Mouse (Mus musculus): ENCODE results near the gene Hist1h2aa.

Gene Hist1h2aa

DNA sequence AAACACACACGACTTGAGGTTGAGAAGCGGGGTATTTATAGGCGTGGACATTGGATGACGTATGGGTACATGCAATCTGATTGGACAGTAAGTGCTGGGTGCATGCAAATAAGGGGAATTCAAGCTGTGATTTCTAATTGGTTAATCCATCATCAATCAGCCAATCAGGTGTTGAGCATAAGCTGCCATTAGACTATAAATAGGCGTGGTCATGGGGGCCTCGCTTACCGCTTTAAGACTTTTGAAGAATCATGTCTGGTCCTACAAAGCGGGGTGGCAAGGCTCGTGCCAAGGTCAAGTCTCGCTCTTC lies at the start of gene Hist1h2aa:
Hist1h2aa (plus strand) TSS at position 252 of the 310 bp plus-strand sequence.
- in situ Hi-C loops (cut with MboI; ENCODE audit: unreplicated experiment in 2 of 2), result loop anchor here in 1 of 2 experiments (10.0 kb wide), 1 partner anchor 49 kb away; no protein-coding TSS in a partner anchor

GRCm38 (mm10) chr13:23885540-23885939 lies 48.7 kb upstream of the Hist1h2aa start:
- in situ Hi-C loops (cut with MboI; ENCODE audit: unreplicated experiment in 2 of 2), result loop anchor here in 1 of 2 experiments (10.0 kb wide), 1 partner anchor 49 kb away; the partner anchor contains the start of genes Hist1h2aa and Hist1h2ba

- in situ Hi-C loops (cut with MboI; ENCODE audit: unreplicated experiment in 2 of 2), result loop anchor here in 1 of 2 experiments (10.0 kb wide), 1 partner anchor 48 kb away; the partner anchor contains the start of genes Hist1h2aa and Hist1h2ba
These were observed 47.1 kb upstream of the Hist1h2aa start for GRCm38 (mm10) chr13:23887026-23887725.

- in situ Hi-C loops (cut with MboI; ENCODE audit: unreplicated experiment in 2 of 2), result loop anchor here in 1 of 2 experiments (10.0 kb wide), 1 partner anchor 46 kb away; the partner anchor contains the start of genes Hist1h2aa and Hist1h2ba
These were observed 45.2 kb upstream of the Hist1h2aa start for GRCm38 (mm10) chr13:23889011-23889605.

GRCm38 (mm10) chr13:23892592-23893268 lies 41.5 kb upstream of the Hist1h2aa start:
- in situ Hi-C loops (cut with MboI; ENCODE audit: unreplicated experiment in 2 of 2), result no loop called here

DNA sequence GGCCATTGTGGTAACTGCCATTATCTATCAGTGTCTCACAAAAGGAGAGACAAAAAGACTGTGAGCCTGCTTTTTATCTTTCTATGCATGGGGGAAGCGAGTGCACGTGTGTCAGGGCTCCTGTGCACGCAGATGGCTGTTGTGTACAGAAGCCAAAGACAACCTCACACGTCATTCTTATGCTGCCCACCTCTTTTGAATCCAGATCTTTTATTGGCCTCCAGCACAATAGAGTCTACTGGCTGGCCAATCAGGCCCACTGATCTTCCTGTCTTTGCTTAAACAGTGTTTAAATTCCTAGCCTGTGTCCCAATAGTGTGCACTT lies 41.0 kb upstream of the Hist1h2aa start:
- in situ Hi-C loops (cut with MboI; ENCODE audit: unreplicated experiment in 2 of 2), result no loop called here

DNA sequence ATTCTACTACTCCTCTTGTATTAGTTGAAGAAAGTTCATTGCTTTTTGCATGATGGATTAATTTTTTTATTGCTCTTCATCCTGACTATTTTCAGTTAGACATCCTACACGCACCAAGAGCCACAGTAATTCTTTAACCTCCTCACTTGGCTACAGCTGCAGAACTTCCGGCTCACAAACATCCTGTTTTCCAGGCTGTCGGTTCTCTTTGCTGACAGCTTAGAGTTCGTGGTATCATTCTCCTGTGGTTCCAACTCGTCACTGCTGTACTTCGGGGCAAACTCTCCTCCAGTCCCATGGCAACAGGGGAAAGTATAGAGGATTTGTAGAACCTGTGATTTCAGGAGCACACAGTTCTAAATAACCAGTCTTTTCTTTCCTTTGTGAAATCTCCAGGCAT lies 36.0 kb upstream of the Hist1h2aa start:
- in situ Hi-C loops (cut with MboI; ENCODE audit: unreplicated experiment in 2 of 2), result no loop called here

DNA sequence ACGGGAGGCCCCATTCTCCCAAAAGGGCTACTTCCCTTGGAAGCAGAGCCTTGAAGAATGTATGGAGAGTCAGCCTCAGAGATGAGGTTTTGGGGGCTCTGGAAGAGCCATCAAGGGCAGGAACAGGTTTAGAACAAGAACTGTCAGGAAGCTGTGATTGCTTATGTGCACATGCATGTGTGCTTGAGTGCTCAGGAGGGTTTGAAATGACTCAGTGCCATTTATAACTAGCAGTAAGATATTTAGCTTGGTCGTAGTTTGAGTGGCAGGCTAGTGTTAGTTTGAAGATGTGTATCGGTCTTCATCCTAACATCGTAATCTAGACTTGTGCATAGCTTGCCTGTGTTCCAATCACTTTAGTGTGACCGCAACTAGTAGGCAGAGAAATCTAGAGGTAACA lies 27.4 kb upstream of the Hist1h2aa start:
- in situ Hi-C loops (cut with MboI; ENCODE audit: unreplicated experiment in 2 of 2), result loop anchor here in 1 of 2 experiments (25.0 kb wide), 3 partner anchors 320 to 1870 kb away; partner anchors contain the start of genes Hist1h2ag, Hist1h2ah, Hist1h2bj and Hist1h2bk

DNA sequence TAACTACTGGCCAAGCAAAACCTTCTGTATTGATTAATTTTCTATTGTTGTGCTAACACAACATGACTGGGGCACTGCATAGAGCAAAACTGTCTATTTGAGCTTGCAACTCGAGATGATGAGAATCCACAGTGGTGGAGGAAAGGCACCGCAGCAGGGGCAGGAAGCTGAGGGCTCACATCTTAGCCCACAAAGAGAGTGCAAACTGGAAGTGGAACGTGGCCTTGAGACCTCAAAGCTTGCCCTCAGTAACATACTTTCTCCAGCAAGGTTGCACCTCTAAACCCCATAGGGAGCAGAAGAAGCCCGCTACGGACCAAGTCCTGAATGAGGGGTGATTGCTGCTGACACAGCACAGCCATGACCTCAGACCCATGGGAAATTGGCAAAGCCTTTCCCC lies 24.1 kb upstream of the Hist1h2aa start:
- in situ Hi-C loops (cut with MboI; ENCODE audit: unreplicated experiment in 2 of 2), result loop anchor here in 1 of 2 experiments (25.0 kb wide), 3 partner anchors 323 to 1873 kb away; partner anchors contain the start of genes Hist1h2ag, Hist1h2ah, Hist1h2bj and Hist1h2bk

GRCm38 (mm10) chr13:23911335-23911734 lies 22.9 kb upstream of the Hist1h2aa start:
- in situ Hi-C loops (cut with MboI; ENCODE audit: unreplicated experiment in 2 of 2), result loop anchor here in 1 of 2 experiments (25.0 kb wide), 3 partner anchors 324 to 1874 kb away; partner anchors contain the start of genes Hist1h2ag, Hist1h2ah, Hist1h2bj and Hist1h2bk

DNA sequence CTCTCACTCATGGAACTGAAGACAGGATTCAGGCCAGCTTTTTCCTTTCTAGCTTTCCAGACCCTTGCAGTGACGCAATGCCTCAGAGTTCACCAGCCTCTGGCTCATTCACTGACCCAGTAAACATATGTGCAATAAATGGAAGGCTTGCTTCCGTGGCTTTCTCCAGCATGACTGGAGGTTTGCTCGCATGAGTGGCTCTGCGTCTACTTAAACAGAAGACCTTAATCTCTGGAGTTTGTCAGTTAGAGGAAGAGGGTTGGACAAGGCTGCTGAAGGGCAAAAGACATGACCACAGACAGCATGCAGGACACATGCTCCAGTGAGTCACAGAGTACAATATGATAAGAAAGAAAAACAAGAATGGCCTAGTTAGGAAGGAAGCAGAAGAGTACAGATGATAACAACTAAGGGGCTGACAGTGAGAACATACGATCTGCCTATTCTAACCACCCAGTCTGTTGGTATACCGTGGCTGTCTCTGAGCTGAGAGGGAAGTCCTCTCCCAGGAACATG lies 20.4 kb upstream of the Hist1h2aa start:
- in situ Hi-C loops (cut with MboI; ENCODE audit: unreplicated experiment in 2 of 2), result loop anchor here in 1 of 2 experiments (25.0 kb wide), 3 partner anchors 327 to 1877 kb away; partner anchors contain the start of genes Hist1h2ag, Hist1h2ah, Hist1h2bj and Hist1h2bk

GRCm38 (mm10) chr13:23914376-23915167 lies 19.7 kb upstream of the Hist1h2aa start, which contains the start of gene Slc17a4:
Slc17a4 (minus strand) TSS chr13:23915009.
- in situ Hi-C loops (cut with MboI; ENCODE audit: unreplicated experiment in 2 of 2), result loop anchor here in 1 of 2 experiments (25.0 kb wide), 3 partner anchors 327 to 1877 kb away; partner anchors contain the start of genes Hist1h2ag, Hist1h2ah, Hist1h2bj and Hist1h2bk

GRCm38 (mm10) chr13:23916132-23916531 lies 18.1 kb upstream of the Hist1h2aa start:
- in situ Hi-C loops (cut with MboI; ENCODE audit: unreplicated experiment in 2 of 2), result loop anchor here in 1 of 2 experiments (25.0 kb wide), 3 partner anchors 329 to 1879 kb away; partner anchors contain the start of genes Hist1h2ag, Hist1h2ah, Hist1h2bj and Hist1h2bk

DNA sequence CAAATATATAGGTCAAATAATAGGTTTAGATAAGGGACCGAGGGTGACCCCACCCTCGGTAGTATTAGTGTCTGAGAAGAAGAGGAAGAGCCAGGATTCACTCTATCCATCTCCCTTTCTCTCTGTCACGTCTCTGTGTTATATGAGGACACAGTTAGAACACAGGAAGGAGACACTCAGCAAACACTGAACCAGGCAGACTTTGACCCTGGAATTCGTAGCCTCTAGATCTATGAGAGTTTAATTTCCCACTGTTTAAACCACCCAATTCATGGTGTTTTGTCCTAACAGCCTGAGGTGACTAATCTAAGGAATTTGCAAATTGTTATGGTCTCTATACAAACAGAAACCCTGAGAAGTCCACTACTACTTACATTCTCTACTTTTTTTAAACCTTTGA lies 16.6 kb upstream of the Hist1h2aa start:
- in situ Hi-C loops (cut with MboI; ENCODE audit: unreplicated experiment in 2 of 2), result loop anchor here in 1 of 2 experiments (25.0 kb wide), 3 partner anchors 330 to 1880 kb away; partner anchors contain the start of genes Hist1h2ag, Hist1h2ah, Hist1h2bj and Hist1h2bk

DNA sequence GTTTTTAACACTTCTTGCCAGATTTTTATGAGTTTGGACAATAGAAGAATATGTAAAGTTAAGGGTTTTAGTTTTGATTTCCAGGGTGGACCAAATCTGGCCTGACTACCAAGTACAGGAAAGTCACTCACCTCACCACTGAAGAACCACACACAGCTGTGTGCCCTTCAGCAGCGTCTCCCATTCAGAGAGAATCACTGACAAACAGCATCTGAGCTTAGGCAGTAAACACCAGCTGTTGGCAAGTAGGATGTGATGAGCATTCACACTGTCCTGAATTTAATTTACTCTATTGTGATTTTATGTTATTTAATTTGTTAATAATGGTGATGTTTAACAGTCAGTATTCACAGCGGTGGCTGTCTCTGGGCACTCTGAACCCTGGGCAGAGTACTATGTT lies 8.5 kb upstream of the Hist1h2aa start:
- in situ Hi-C loops (cut with MboI; ENCODE audit: unreplicated experiment in 2 of 2), result no loop called here

- in situ Hi-C loops (cut with MboI; ENCODE audit: unreplicated experiment in 2 of 2), result no loop called here
These were observed 5.6 kb upstream of the Hist1h2aa start for GRCm38 (mm10) chr13:23928637-23929036.

- in situ Hi-C loops (cut with MboI; ENCODE audit: unreplicated experiment in 2 of 2), result loop anchor here in 1 of 2 experiments (10.0 kb wide), 1 partner anchor 46 kb away; no protein-coding TSS in a partner anchor
These were observed 3.8 kb upstream of the Hist1h2aa start for GRCm38 (mm10) chr13:23930461-23930860.

- in situ Hi-C loops (cut with MboI; ENCODE audit: unreplicated experiment in 2 of 2), result loop anchor here in 1 of 2 experiments (10.0 kb wide), 1 partner anchor 46 kb away; no protein-coding TSS in a partner anchor
These were observed 3.4 kb upstream of the Hist1h2aa start for GRCm38 (mm10) chr13:23930904-23931303.
